Mouse (Mus musculus): ENCODE measurements at regions not wholly inside any gene's neighbourhood (a gene's known extent, or its start where the extent isn't known, plus 50 kb on each side); places are given as distances from the start of the nearest gene placed in this dataset.

- no peaks in the 10 kb centered on the region for H3K27me3 ChIP-seq (ENCODE audit: control insufficient read depth, insufficient read depth, insufficient read length)
- no peaks in the 10 kb centered on the region for H3K79me2 ChIP-seq (ENCODE audit: control insufficient read depth, insufficient read depth)
- H3K36me3 ChIP-seq (ENCODE audit: control insufficient read depth, insufficient read depth): no peaks in the 10 kb centered on the region
- H3K4me2 ChIP-seq (ENCODE audit: low read depth): no peak overlapping the region
- no peak overlapping the region for H3K4me3 ChIP-seq
- no peak overlapping the region for H3ac ChIP-seq (ENCODE audit: control insufficient read depth, insufficient read length)
- TF ChIP-seq POLR2A (IDR thresholded peaks at IDR 0.05; ENCODE audit: insufficient read length, low read depth) (no peak), REST (IDR thresholded peaks at IDR 0.05; ENCODE audit: insufficient read depth, insufficient read length) (no peak), CEBPB (IDR thresholded peaks at IDR 0.05; ENCODE audit: insufficient read depth, poor library complexity, severe bottlenecking) (no peak), SRF (IDR thresholded peaks at IDR 0.05; ENCODE audit: control insufficient read depth, insufficient read length, low read depth) (no peak), TCF12 (IDR thresholded peaks at IDR 0.05; ENCODE audit: insufficient read depth, poor library complexity, severe bottlenecking) (no peak)
These were observed 875.4 kb downstream of the Tmem114 start for GRCm38 (mm10) chr16:7549568-7549967.

- Histone ChIP-seq H3K27me3 (ENCODE audit: control insufficient read depth, insufficient read depth, insufficient read length) (no peaks in the 10 kb centered on the region), H3K36me3 (ENCODE audit: control insufficient read depth, insufficient read depth) (no peaks in the 10 kb centered on the region), H3K4me2 (ENCODE audit: low read depth) (no peak overlapping the region), H3K79me2 (ENCODE audit: control insufficient read depth, insufficient read depth) (no peaks in the 10 kb centered on the region), H3ac (ENCODE audit: control insufficient read depth, insufficient read length) (no peak overlapping the region), H3K4me3 (no peak overlapping the region)
- TF ChIP-seq TCF12 (IDR thresholded peaks at IDR 0.05; ENCODE audit: insufficient read depth, poor library complexity, severe bottlenecking) (no peak), REST (IDR thresholded peaks at IDR 0.05; ENCODE audit: insufficient read depth, insufficient read length) (no peak)
These were observed 880.9 kb downstream of the Tmem114 start for GRCm38 (mm10) chr16:7544067-7544466.

DNA sequence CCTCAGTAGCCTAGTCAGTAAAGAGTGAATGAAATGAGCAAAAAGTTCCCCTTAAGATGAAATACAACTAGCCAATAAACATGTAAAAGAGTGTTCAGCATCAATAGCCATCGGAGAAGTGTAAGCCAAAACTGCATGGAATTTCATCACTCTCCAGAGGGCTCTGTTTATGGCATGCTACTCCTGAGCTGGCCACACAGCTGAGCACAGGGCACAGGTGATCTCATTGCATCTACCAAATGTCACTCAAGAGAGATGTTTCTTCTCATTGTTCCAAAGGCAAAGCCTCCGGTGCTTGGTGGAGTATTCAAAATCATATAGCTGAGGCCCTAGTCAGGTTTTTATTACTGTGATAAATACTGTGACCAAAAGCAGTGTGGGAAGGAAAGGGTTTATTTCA, 895.1 kb downstream of the Tmem114 start:
- no peaks in the 10 kb centered on the region for H3K36me3 ChIP-seq (ENCODE audit: control insufficient read depth, insufficient read depth)
- no peak overlapping the region for H3ac ChIP-seq (ENCODE audit: control insufficient read depth, insufficient read length)
- H3K4me2 ChIP-seq (ENCODE audit: low read depth): no peak overlapping the region
- TF ChIP-seq USF1 (IDR thresholded peaks at IDR 0.05; ENCODE audit: low read depth) (no peak), TCF3 (IDR thresholded peaks at IDR 0.05; ENCODE audit: insufficient read length, low read depth) (no peak), TCF12 (IDR thresholded peaks at IDR 0.05; ENCODE audit: insufficient read depth, poor library complexity, severe bottlenecking) (no peak), CEBPB (IDR thresholded peaks at IDR 0.05; ENCODE audit: insufficient read depth, poor library complexity, severe bottlenecking) (no peak), MYOD1 (IDR thresholded peaks at IDR 0.05; ENCODE audit: control insufficient read depth in 1 of 3, insufficient read length in 2 of 3, low read depth in 2 of 3) (no peak), MYOG (IDR thresholded peaks at IDR 0.05; ENCODE audit: control insufficient read depth in 1 of 3, insufficient read depth in 1 of 3, insufficient read length in 2 of 3, low read depth in 2 of 3) (no peak), REST (IDR thresholded peaks at IDR 0.05; ENCODE audit: insufficient read depth, insufficient read length) (no peak), E2F4 (IDR thresholded peaks at IDR 0.05; ENCODE audit: insufficient read depth) (no peak), POLR2AphosphoS2 (IDR thresholded peaks at IDR 0.05; ENCODE audit: insufficient read length, low read depth) (no peak), SRF (IDR thresholded peaks at IDR 0.05; ENCODE audit: control insufficient read depth, insufficient read length, low read depth) (no peak), MAX (IDR thresholded peaks at IDR 0.05; ENCODE audit: low read depth) (no peak), POLR2A (IDR thresholded peaks at IDR 0.05; ENCODE audit: insufficient read length, low read depth) (no peak)
- no peaks in the 10 kb centered on the region for H3K79me2 ChIP-seq (ENCODE audit: control insufficient read depth, insufficient read depth)
- H3K4me3 ChIP-seq: no peak overlapping the region
- H3K27me3 ChIP-seq (ENCODE audit: control insufficient read depth, insufficient read depth, insufficient read length): no peaks in the 10 kb centered on the region

GRCm38 (mm10) chr16:7528963-7529362, 896.0 kb downstream of the Tmem114 start:
- Histone ChIP-seq H3K79me2 (ENCODE audit: control insufficient read depth, insufficient read depth) (no peaks in the 10 kb centered on the region), H3K27me3 (ENCODE audit: control insufficient read depth, insufficient read depth, insufficient read length) (no peaks in the 10 kb centered on the region), H3ac (ENCODE audit: control insufficient read depth, insufficient read length) (no peak overlapping the region), H3K4me3 (no peak overlapping the region), H3K4me2 (ENCODE audit: low read depth) (no peak overlapping the region), H3K36me3 (ENCODE audit: control insufficient read depth, insufficient read depth) (no peaks in the 10 kb centered on the region)
- no peak for TF ChIP-seq REST (IDR thresholded peaks at IDR 0.05; ENCODE audit: insufficient read depth, insufficient read length)
- no peak for TF ChIP-seq SRF (IDR thresholded peaks at IDR 0.05; ENCODE audit: control insufficient read depth, insufficient read length, low read depth)
- no peak for TF ChIP-seq CEBPB (IDR thresholded peaks at IDR 0.05; ENCODE audit: insufficient read depth, poor library complexity, severe bottlenecking)
- TF ChIP-seq E2F4 (IDR thresholded peaks at IDR 0.05; ENCODE audit: insufficient read depth): no peak
- TF ChIP-seq MYOG (IDR thresholded peaks at IDR 0.05; ENCODE audit: control insufficient read depth in 1 of 3, insufficient read depth in 1 of 3, insufficient read length in 2 of 3, low read depth in 2 of 3): no peak
- TF ChIP-seq POLR2AphosphoS2 (IDR thresholded peaks at IDR 0.05; ENCODE audit: insufficient read length, low read depth): no peak
- TF ChIP-seq USF1 (IDR thresholded peaks at IDR 0.05; ENCODE audit: low read depth): no peak
- no peak for TF ChIP-seq TCF12 (IDR thresholded peaks at IDR 0.05; ENCODE audit: insufficient read depth, poor library complexity, severe bottlenecking)
- no peak for TF ChIP-seq TCF3 (IDR thresholded peaks at IDR 0.05; ENCODE audit: insufficient read length, low read depth)
- no peak for TF ChIP-seq MYOD1 (IDR thresholded peaks at IDR 0.05; ENCODE audit: control insufficient read depth in 1 of 3, insufficient read length in 2 of 3, low read depth in 2 of 3)
- no peak for TF ChIP-seq MAX (IDR thresholded peaks at IDR 0.05; ENCODE audit: low read depth)
- no peak for TF ChIP-seq POLR2A (IDR thresholded peaks at IDR 0.05; ENCODE audit: insufficient read length, low read depth)

GRCm38 (mm10) chr16:7527923-7528776, 896.8 kb downstream of the Tmem114 start:
- Histone ChIP-seq H3K27me3 (ENCODE audit: control insufficient read depth, insufficient read depth, insufficient read length) (no peaks in the 10 kb centered on the region), H3K36me3 (ENCODE audit: control insufficient read depth, insufficient read depth) (no peaks in the 10 kb centered on the region), H3K4me3 (no peak overlapping the region), H3ac (ENCODE audit: control insufficient read depth, insufficient read length) (no peak overlapping the region), H3K4me2 (ENCODE audit: low read depth) (no peak overlapping the region), H3K79me2 (ENCODE audit: control insufficient read depth, insufficient read depth) (no peaks in the 10 kb centered on the region)
- TF ChIP-seq MYOG (IDR thresholded peaks at IDR 0.05; ENCODE audit: control insufficient read depth in 1 of 3, insufficient read depth in 1 of 3, insufficient read length in 2 of 3, low read depth in 2 of 3) (no peak), USF1 (IDR thresholded peaks at IDR 0.05; ENCODE audit: low read depth) (no peak), POLR2A (IDR thresholded peaks at IDR 0.05; ENCODE audit: insufficient read length, low read depth) (no peak), SRF (IDR thresholded peaks at IDR 0.05; ENCODE audit: control insufficient read depth, insufficient read length, low read depth) (no peak), MYOD1 (IDR thresholded peaks at IDR 0.05; ENCODE audit: control insufficient read depth in 1 of 3, insufficient read length in 2 of 3, low read depth in 2 of 3) (no peak), E2F4 (IDR thresholded peaks at IDR 0.05; ENCODE audit: insufficient read depth) (no peak), REST (IDR thresholded peaks at IDR 0.05; ENCODE audit: insufficient read depth, insufficient read length) (no peak), MAX (IDR thresholded peaks at IDR 0.05; ENCODE audit: low read depth) (no peak), TCF3 (IDR thresholded peaks at IDR 0.05; ENCODE audit: insufficient read length, low read depth) (no peak), TCF12 (IDR thresholded peaks at IDR 0.05; ENCODE audit: insufficient read depth, poor library complexity, severe bottlenecking) (no peak), POLR2AphosphoS2 (IDR thresholded peaks at IDR 0.05; ENCODE audit: insufficient read length, low read depth) (no peak), CEBPB (IDR thresholded peaks at IDR 0.05; ENCODE audit: insufficient read depth, poor library complexity, severe bottlenecking) (no peak)

Measured in myocyte (in vitro differentiated cells).